ENCODE assay signal across 9 mouse cellular contexts in genomic region chr6:41055581-41055980, GRCm38 (mm10). TPM values are rescaled to one million over a fixed set of nuclear protein-coding genes. Genes with fewer than 3 reads are reported as not detected.
DNase-seq lines count a peak whose midpoint lies in the region; ATAC-seq lines count a peak whose summit lies in the region.
"Had no signal": no experiment of that assay in that cellular context is flagged by ENCODE, and none has a peak within 500 bp of the region (broad histone marks: within the 10 kb centered on the region; RNA-seq: fewer than 3 reads in every experiment).

No protein-coding gene starts in this region.

- peak overlapping the region; percentile 39; the same call in 1 of the 2 replicates for H3K27ac ChIP-seq in heart, embryonic 15.5 days
- H3K27ac ChIP-seq: midbrain, embryonic 12.5 days had no signal

- H3K4me3 ChIP-seq in heart, embryonic 15.5 days = no peak overlapping the region
- H3K4me3 ChIP-seq: midbrain, embryonic 12.5 days had no signal

- no peak overlapping the region for H3K9ac ChIP-seq in heart, embryonic 15.5 days
- H3K9ac ChIP-seq: midbrain, embryonic 12.5 days had no signal

- H3K4me1 ChIP-seq in heart, embryonic 15.5 days (replicated peaks) = peaks cover 9% of the 10 kb centered on the region; the same call in 1 of the 2 replicates
- H3K4me1 ChIP-seq: midbrain, embryonic 12.5 days had no signal

- no peaks in the 10 kb centered on the region for H3K9me3 ChIP-seq in heart, embryonic 15.5 days (replicated peaks)
- H3K9me3 ChIP-seq: midbrain, embryonic 12.5 days had no signal

- no peaks in the 10 kb centered on the region for H3K36me3 ChIP-seq in heart, embryonic 15.5 days
- H3K36me3 ChIP-seq: midbrain, embryonic 12.5 days had no signal

- H3K4me2 ChIP-seq in heart, embryonic 15.5 days = no peak overlapping the region
- H3K4me2 ChIP-seq: midbrain, embryonic 12.5 days had no signal

- no peak for ATAC-seq in heart, embryonic 15.5 days (replicated peaks; ENCODE audit: insufficient number of reproducible peaks, insufficient read depth, low FRiP score, low read depth)

- intact Hi-C loops in heart, postnatal 14 days (cut with DNase I) = no loop called here

- no peak for DNase-seq in heart, adult 11 months
- DNase-seq in ovary, postnatal 36 days (ENCODE audit: low spot score) = peak; percentile 10
- no peak for DNase-seq in ovary, postnatal 10 days (ENCODE audit: low spot score)
- DNase-seq in adipocyte (ENCODE audit: low spot score) = peak; percentile 64
- DNase-seq in heart, postnatal 14 days = peak; percentile 22 to 60
- peak; percentile 78 for DNase-seq in naive thymus-derived CD4-positive, alpha-beta T cell, adult 2 months (ENCODE audit: low read depth)
- DNase-seq in yolk sac, embryonic 10.5 days (ENCODE audit: low spot score) = no peak

- 37% methylated on average over 2 of the region's 2 CpGs for WGBS in heart, embryonic 15.5 days

- H3K27me3 ChIP-seq in heart, embryonic 15.5 days = no peaks in the 10 kb centered on the region
- H3K27me3 ChIP-seq: midbrain, embryonic 12.5 days had no signal

RNA-seq across cellular contexts. Expression of gene 2210010C04Rik, which starts 20.3 kb away (rescaled TPM):
- polyA plus RNA-seq in heart, embryonic 15.5 days (2015; fragmentation: Nextera tagmentation; extraction: Ambion mirVana) = not detected in 2 replicates
- not detected for total RNA-seq in heart, postnatal 14 days (2021)
- polyA plus RNA-seq: midbrain, embryonic 12.5 days had no signal

RNA-seq across cellular contexts. Expression of gene Gm2663, which starts 56.3 kb away (rescaled TPM):
- polyA plus RNA-seq in heart, embryonic 15.5 days (2015; fragmentation: Nextera tagmentation; extraction: Ambion mirVana) = 0.34 TPM in 1 of 2 replicates, not detected in the other
- total RNA-seq in heart, postnatal 14 days (2021) = not detected
- polyA plus RNA-seq: midbrain, embryonic 12.5 days had no signal

Comparison
In these comparisons a context has a peak if more than half of its experiments do, and no peak if none do; other contexts are left out.
1. DNase-seq: peak in ovary, postnatal 36 days (single experiment), adipocyte (single experiment), heart, postnatal 14 days (2 of 2) and naive thymus-derived CD4-positive, alpha-beta T cell, adult 2 months (single experiment); none in heart, adult 11 months (single experiment), ovary, postnatal 10 days (single experiment) and yolk sac, embryonic 10.5 days (single experiment).